Mouse (Mus musculus) hindbrain, postnatal 0 days (tissue): ENCODE measurements around the gene Stk25. TPM values are rescaled to one million over a fixed set of nuclear protein-coding genes. Genes with fewer than 3 reads are reported as not detected.

Source experiments
- ATAC-seq: fragments of 200-750 bp; cut with Nextera tagmentation; 2 replicates; pipeline ENCODE4 v1.8.0; 2017; ENCODE audit warnings: mild to moderate bottlenecking, moderate TSS enrichment, moderate library complexity
- DNase-seq: peaks from one replicate; pipeline ENCODE4 v3.0.0-alpha.2; 2015; ENCODE audit warnings: low spot score
- H3K27ac ChIP-seq: fragments of 300-500 bp; sonication (generic); 2 replicates; pipeline ENCODE4 v1.5.1; 2014; ENCODE audit warnings: mild to moderate bottlenecking
- H3K27me3 ChIP-seq: fragments of 300-500 bp; sonication (generic); 2 replicates; pipeline ENCODE4 v1.6.1; 2014; ENCODE audit warnings: low read length, mixed read lengths; ENCODE audit not compliant: insufficient read depth
- H3K36me3 ChIP-seq: fragments of 300-500 bp; sonication (generic); 2 replicates; pipeline ENCODE4 v1.6.1; 2014; ENCODE audit warnings: low read length, mixed read lengths; ENCODE audit not compliant: insufficient read depth
- H3K4me1 ChIP-seq: fragments of 300-500 bp; sonication (generic); 2 replicates; pipeline ENCODE4 v1.6.1; 2014; ENCODE audit warnings: antibody characterized with exemption, low read length, mixed read lengths; ENCODE audit not compliant: insufficient read depth
- H3K4me2 ChIP-seq: fragments of 300-500 bp; sonication (generic); 2 replicates; pipeline ENCODE4 v1.6.1; 2014; ENCODE audit warnings: low read depth, mild to moderate bottlenecking, low read length, moderate library complexity, mixed read lengths
- H3K4me3 ChIP-seq: fragments of 300-500 bp; sonication (generic); 2 replicates; pipeline ENCODE4 v1.5.1; 2014; ENCODE audit warnings: low read length
- H3K9ac ChIP-seq: fragments of 300-500 bp; sonication (generic); replicated peaks from 2 replicates; pipeline ENCODE4 v1.6.1; 2014; ENCODE audit warnings: mild to moderate bottlenecking, low read length, moderate library complexity, mixed read lengths
- H3K9me3 ChIP-seq: fragments of 300-500 bp; sonication (generic); 2 replicates; pipeline ENCODE4 v1.6.1; 2016; ENCODE audit warnings: low read length, mixed read lengths
- CTCF ChIP-seq: IDR thresholded peaks from 2 replicates; pipeline ENCODE4 v1.5.1; 2016; ENCODE audit warnings: antibody characterized with exemption, control low read depth, low read depth
- WGBS: fragments of 180-500 bp; shearing (Covaris S2); extraction: QIAGEN DNeasy Blood & Tissue Kit; methylation state at CpG from one replicate; pipeline ENCODE4 v1.1.7; 2014; 5-methylcytosine and 5-hydroxymethylcytosine counted together
- polyA plus RNA-seq: library from polyadenylated mRNA; unstranded; fragments of >200 nt; fragmentation: Nextera tagmentation; extraction: Ambion mirVana; gene quantifications from 2 replicates; pipeline ENCODE4 v1.2.1, GENCODE M21; 2015
- total RNA-seq: library from RNA; depleted of rRNA; stranded (reverse); fragments of >200 nt; gene quantifications from 2 replicates; pipeline ENCODE4 v1.2.3, GENCODE M21; 2014

The Stk25 gene
- total and polyA plus RNA-seq, 2 experiments from 2014 or later, result 328 to 340 TPM

DNA sequence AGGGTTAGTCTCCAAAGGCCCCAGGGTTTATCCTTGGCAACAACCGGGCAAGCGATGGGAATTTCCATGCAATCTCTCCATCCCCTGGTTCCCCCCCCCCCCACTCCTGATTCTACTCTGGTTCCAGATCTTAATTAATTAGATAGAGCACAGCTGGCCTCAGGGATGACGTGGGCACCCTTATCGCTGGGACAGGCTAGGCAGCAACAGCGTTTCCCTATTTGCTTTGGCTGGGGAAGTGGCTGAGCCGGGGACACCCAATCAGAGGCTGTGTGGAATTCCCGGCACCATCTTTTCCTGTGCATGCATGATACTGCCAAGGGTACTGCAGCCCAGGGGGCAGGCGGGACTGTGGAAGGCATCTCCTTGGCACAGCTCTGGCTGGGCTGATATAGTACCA, 29.7 kb upstream of the Stk25 start:
- peak; percentile 11; the same call in 1 of the 2 replicates for TF ChIP-seq CTCF
- Histone ChIP-seq H3K36me3 (peaks cover 5% of the 10 kb centered on the region; the same call in 1 of the 2 replicates), H3K4me3 (no peak overlapping the region), H3K4me2 (no peak overlapping the region; the same call in 1 of the 2 replicates), H3K9ac (no peak overlapping the region), H3K4me1 (0 out of 2 replicates have a peak, but pooled peaks cover 3% of the 10 kb centered on the region), H3K27me3 (no peaks in the 10 kb centered on the region), H3K9me3 (no peaks in the 10 kb centered on the region), H3K27ac (no peak overlapping the region)
- WGBS, result 72% methylated on average over 8 of the region's 8 CpGs
- DNase-seq, result no peak
- ATAC-seq, result peak; percentile 6; the same call in 1 of the 2 replicates

DNA sequence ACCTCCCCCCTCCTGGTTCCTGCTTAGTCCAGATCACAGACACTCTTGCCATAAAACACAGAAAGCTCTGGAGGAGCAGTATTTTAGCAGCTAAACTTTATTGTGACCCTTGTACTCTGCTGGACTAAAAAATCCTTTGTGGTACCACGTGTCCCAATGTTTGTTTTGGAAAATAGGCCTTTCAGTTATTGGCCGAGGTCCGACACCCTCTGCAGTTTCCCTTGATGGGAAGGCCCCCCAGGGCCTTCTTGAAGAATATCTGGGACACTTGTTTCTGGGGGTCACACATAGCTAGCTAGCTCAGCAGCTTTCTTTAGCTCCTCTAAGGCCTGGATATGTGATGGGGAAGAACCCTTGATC, 28.5 kb upstream of the Stk25 start:
- peak overlapping the region; percentile 88 for H3K9ac ChIP-seq
- H3K4me3 ChIP-seq, result peak overlapping the region; percentile 66
- H3K36me3 ChIP-seq, result peaks cover 5% of the 10 kb centered on the region; the same call in 1 of the 2 replicates
- 38% methylated on average over 3 of the region's 3 CpGs for WGBS
- ATAC-seq (no peak), DNase-seq (no peak)
- no peak for TF ChIP-seq CTCF
- H3K4me1 ChIP-seq, result 0 out of 2 replicates have a peak, but pooled peaks cover 3% of the 10 kb centered on the region
- no peaks in the 10 kb centered on the region for H3K9me3 ChIP-seq
- peak overlapping the region; percentile 80 for H3K27ac ChIP-seq
- no peaks in the 10 kb centered on the region for H3K27me3 ChIP-seq
- peak overlapping the region; percentile 86 for H3K4me2 ChIP-seq

DNA sequence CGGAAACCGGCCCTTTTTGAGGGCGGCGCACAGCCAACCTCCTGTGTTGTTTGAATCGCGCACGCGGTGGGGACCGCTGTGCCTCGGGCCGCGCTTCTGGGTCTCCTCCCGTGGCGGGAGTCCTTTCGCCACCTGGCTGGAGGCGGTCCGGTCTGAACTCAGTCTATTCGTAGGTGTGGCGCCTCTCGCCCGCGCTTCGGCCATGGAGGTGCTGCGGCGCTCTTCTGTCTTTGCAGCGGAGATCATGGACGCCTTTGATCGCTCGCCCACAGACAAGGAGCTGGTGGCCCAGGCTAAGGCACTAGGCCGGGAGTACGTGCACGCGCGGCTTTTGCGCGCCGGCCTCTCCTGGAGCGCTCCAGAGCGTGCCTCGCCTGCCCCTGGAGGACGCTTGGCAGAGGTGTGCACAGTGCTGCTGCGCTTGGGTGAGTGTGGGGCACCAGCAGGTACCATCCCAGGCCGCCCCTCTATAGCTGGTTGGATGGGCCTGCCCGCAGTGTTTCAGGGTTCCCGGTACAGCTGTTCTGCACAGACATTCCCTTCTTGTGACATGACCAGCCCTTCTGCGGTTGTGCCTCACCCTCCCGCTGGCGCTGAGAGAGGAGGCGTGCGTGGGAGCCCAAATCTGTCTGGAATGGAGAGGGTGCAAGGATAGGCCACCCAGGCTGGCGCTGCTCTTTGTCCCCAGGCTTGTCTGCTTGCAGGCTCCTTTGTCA, 27.9 kb upstream of the Stk25 start:
- Histone ChIP-seq H3K4me3 (peak overlapping the region; percentile 66), H3K4me2 (peak overlapping the region; percentile 86), H3K36me3 (peaks cover 3% of the 10 kb centered on the region; the same call in 1 of the 2 replicates), H3K9ac (peak overlapping the region; percentile 88), H3K27me3 (no peaks in the 10 kb centered on the region), H3K4me1 (0 out of 2 replicates have a peak, but pooled peaks cover 3% of the 10 kb centered on the region), H3K27ac (peak overlapping the region; percentile 80), H3K9me3 (no peaks in the 10 kb centered on the region)
- ATAC-seq, result peak; percentile 90
- DNase-seq, result peak; percentile 87
- TF ChIP-seq CTCF, result peak; percentile 73
- WGBS, result 1% methylated on average over 51 of the region's 51 CpGs

DNA sequence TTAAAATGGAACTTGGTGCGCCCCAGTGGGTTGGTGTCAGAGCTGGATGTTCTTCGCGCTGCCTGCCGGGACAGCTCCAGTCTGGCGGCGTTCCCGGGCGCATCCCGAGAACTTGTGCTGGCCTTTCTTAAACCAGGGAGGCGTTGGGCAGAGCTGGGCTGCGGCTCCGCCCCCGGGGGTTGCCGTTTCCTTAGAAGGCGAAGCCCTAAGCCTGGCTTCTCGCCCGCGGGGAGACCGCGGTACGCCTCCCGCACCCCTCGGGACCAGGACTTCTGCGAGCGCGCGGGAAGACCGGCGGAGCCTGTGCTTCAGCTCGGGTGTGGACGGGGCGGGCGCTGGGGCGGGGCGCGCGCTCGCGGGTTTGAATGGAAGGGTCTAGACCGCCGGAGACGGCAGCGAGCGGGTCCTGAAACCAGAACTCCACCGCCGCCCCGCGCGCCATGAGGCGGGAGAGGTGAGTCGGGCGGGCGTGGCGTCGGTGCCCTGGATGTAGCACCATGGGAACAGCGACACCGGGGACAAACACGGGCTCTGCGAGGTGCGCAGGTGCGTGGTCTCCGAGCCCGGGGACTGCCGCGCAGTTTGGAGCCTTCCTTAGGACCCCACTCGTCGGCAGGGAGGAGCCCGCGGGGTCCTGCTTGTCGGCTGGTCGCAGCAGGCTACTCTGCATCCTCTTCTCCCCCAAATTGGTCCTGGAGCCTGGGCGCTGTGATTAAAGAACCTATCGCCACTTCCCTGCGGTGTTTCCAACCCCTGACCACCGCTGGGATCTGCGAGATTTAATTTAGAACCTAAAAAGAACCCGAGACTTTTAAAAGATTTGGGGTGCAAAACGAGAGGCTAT, 27.2 kb upstream of the Stk25 start, which contains the start of gene Bok:
Gene Bok (plus strand): TSS at position 260 of the 844 bp plus-strand sequence.
- Histone ChIP-seq H3K4me2 (peak within 1 kb of the TSS; percentile 86), H3K4me3 (peak within 1 kb of the TSS; percentile 66), H3K27ac (peak within 1 kb of the TSS; percentile 80), H3K36me3 (no peaks in the 10 kb centered on the region), H3K9me3 (no peaks in the 10 kb centered on the region), H3K4me1 (0 out of 2 replicates have a peak, but pooled peaks cover 3% of the 10 kb centered on the region), H3K9ac (peak within 1 kb of the TSS; percentile 88), H3K27me3 (no peaks in the 10 kb centered on the region)
- WGBS, result under 1% methylated on average over 78 of the region's 78 CpGs
- TF ChIP-seq CTCF, result 0 out of 2 replicates have a peak, but pooled peaks have one; percentile 1
- DNase-seq, result peak; percentile 90
- peak; percentile 68 for ATAC-seq

DNA sequence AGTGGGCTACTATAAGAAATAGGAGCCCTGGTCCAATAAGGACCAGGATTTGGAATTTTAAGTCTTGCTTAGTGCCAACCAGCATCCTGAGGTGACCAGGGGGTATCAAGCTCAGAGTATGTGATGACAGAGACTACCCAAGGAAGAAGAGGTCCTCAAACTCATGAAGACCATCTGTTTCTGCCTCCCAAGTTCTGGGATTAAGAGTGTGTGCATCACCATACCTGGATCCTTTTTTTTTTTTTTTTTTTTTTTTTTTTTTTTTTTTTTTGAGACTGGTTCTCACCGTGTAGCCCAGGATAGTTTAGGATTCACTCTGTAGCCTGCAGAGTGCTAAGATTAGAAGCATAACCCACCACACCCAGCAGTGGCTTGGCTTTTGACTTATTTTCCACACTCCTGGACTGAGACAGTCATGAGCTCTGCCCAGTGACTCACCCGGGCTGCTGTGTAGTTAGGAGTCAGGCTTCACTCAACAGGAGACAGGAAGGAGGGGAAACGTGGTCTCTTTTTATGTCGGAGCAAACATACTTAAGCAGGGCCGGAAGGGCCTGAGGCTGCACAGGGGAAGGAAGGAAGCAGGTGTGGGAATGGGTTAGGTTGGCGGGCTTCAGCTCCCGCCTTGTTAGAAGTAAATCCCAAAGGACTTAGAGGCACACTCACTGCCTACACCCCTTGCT, 21.6 kb upstream of the Stk25 start:
- Histone ChIP-seq H3K27ac (no peak overlapping the region), H3K4me2 (no peak overlapping the region), H3K4me1 (no peaks in the 10 kb centered on the region), H3K4me3 (no peak overlapping the region), H3K9ac (no peak overlapping the region), H3K27me3 (no peaks in the 10 kb centered on the region), H3K36me3 (no peaks in the 10 kb centered on the region), H3K9me3 (no peaks in the 10 kb centered on the region)
- DNase-seq (no peak), ATAC-seq (no peak)
- 76% methylated on average over 7 of the region's 7 CpGs for WGBS
- no peak for TF ChIP-seq CTCF

DNA sequence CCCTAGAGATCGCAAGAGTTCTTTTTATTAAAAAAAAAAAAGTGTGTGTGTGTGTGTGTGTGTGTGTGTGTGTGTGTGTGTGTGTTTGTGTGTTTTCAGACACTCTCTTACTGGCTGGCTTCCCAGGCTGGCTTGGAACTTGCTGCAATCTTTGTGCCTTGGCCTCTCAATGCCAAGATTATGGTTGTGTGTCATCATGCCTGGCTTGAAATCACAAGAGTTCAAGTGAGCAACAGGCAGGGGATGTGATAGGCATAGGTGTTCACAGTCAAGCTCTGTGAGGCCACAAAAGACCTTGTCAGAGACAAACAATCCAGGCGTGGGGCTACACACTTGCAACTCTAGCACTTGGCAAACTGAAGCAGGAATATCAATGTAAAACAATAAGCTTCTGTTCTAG, 19.9 kb upstream of the Stk25 start:
- WGBS, result 70% methylated on average over 2 of the region's 2 CpGs
- DNase-seq, result peak; percentile 21

More for the DNA sequence above, 19.9 kb upstream of the Stk25 start:
- no peaks in the 10 kb centered on the region for H3K4me1 ChIP-seq
- H3K9ac ChIP-seq, result no peak overlapping the region
- no peaks in the 10 kb centered on the region for H3K9me3 ChIP-seq
- no peak overlapping the region for H3K4me3 ChIP-seq
- no peaks in the 10 kb centered on the region for H3K36me3 ChIP-seq
- TF ChIP-seq CTCF, result no peak
- no peak for ATAC-seq
- no peaks in the 10 kb centered on the region for H3K27me3 ChIP-seq
- H3K4me2 ChIP-seq, result no peak overlapping the region
- no peak overlapping the region for H3K27ac ChIP-seq
